Mouse (Mus musculus): ENCODE measurements around the gene Sytl3. TPM values are rescaled to one million over a fixed set of nuclear protein-coding genes. Genes with fewer than 3 reads are reported as not detected.

Gene Sytl3
- polyA plus RNA-seq, 1 experiment from 2014 or later = 2.5 TPM

DNA sequence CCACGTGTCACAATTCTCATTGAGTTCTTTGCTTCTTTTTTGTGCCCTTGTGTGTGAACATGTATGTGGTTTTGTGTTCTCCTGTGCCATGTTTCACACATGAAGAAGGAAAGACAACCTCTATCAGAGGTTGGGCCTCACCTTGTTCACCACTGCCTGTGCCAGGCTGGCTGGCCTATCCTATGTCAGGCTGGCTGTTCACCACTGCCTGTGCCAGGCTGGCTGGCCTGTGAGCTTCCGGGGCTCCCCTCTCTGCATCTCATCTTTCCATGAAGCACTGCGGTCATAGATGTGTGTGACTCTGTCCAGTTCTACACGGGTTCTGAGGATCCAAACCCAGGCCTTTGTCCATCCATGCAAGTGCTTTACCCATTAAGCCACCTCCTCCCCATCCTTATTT is 128.3 kb downstream of the Sytl3 start:
- no peaks in the 10 kb centered on the region for H3K27me3 ChIP-seq (ENCODE audit: insufficient read depth, low read length)
- ATAC-seq (replicated peaks; ENCODE audit: low FRiP score, low read depth) (no peak), DNase-seq (ENCODE audit: low spot score) (no peak)
- H3K4me3 ChIP-seq (replicated peaks; ENCODE audit: low read depth, low read length) = no peak overlapping the region
- no peaks in the 10 kb centered on the region; the same call in 1 of the 2 replicates for H3K4me1 ChIP-seq (replicated peaks; ENCODE audit: insufficient read depth, low read length)
- no peaks in the 10 kb centered on the region for H3K36me3 ChIP-seq (ENCODE audit: insufficient read depth, low read length)
- no peak overlapping the region for H3K27ac ChIP-seq
- H3K4me2 ChIP-seq (ENCODE audit: low read length) = no peak overlapping the region
- H3K9me3 ChIP-seq (replicated peaks; ENCODE audit: low read length) = no peaks in the 10 kb centered on the region
- TF ChIP-seq CTCF (IDR thresholded peaks at IDR 0.05; ENCODE audit: low read depth) = no peak
- H3K9ac ChIP-seq (ENCODE audit: low read depth, low read length) = no peak overlapping the region
- 82% methylated on average over 4 of the region's 4 CpGs for WGBS

Other genes with a start within 250 kb of the Sytl3 start
- gene Dynlt1b, start 229.0 kb upstream of the Sytl3 start, polyA plus RNA-seq (2015; fragmentation: Nextera tagmentation; extraction: Ambion mirVana) = 569 and 632 TPM in 2 replicates
- 20.8 and 21.9 TPM in 2 replicates for gene Dynlt1c, start 57.4 kb upstream of the Sytl3 start, polyA plus RNA-seq (2015; fragmentation: Nextera tagmentation; extraction: Ambion mirVana)
- 254 and 271 TPM in 2 replicates for gene Dynlt1f, start 3.2 kb upstream of the Sytl3 start, polyA plus RNA-seq (2015; fragmentation: Nextera tagmentation; extraction: Ambion mirVana)
- 281 and 313 TPM in 2 replicates for gene Ezr, start 123.7 kb downstream of the Sytl3 start, polyA plus RNA-seq (2015; fragmentation: Nextera tagmentation; extraction: Ambion mirVana)